Mouse (Mus musculus): Measurements from ENCODE around the gene Tas2r137. TPM values are rescaled to one million over a fixed set of nuclear protein-coding genes. Genes with fewer than 3 reads are reported as not detected.
A peak's percentile ranks its signal among the peaks of the same experiment; 100 is the strongest.

Gene Tas2r137
- polyA plus RNA-seq (2014; fragmentation: Nextera tagmentation; extraction: Ambion mirVana) = 0.25 TPM in 1 of 2 replicates, not detected in the other

- Histone ChIP-seq H3K27ac (ENCODE audit: low read depth, low read length) (no peak within 1 kb of the TSS), H3K9ac (replicated peaks; ENCODE audit: low read depth, low read length) (no peak within 1 kb of the TSS), H3K4me3 (ENCODE audit: low read depth, low read length) (no peak within 1 kb of the TSS), H3K36me3 (ENCODE audit: control insufficient read depth, insufficient read depth, low read length) (no peaks in the 10 kb centered on the region; the same call in 1 of the 2 replicates), H3K4me2 (ENCODE audit: low read depth, low read length) (no peak within 1 kb of the TSS), H3K4me1 (ENCODE audit: control insufficient read depth, insufficient read depth, low read length) (no peaks in the 10 kb centered on the region), H3K27me3 (ENCODE audit: control insufficient read depth, insufficient read depth, low read length) (no peaks in the 10 kb centered on the region), H3K9me3 (ENCODE audit: control insufficient read depth, low read length) (no peaks in the 10 kb centered on the region)
- no peak for ATAC-seq (ENCODE audit: low read depth)
Observed at GRCm38 (mm10) chr6:40490933-40491332, at the start of gene Tas2r137. Gene Tas2r137, plus strand, starts transcription at chr6:40491233.

GRCm38 (mm10) chr6:40441276-40441675 lies 49.8 kb upstream of the Tas2r137 start:
- no peak overlapping the region for H3K9ac ChIP-seq (replicated peaks; ENCODE audit: low read depth, low read length)
- H3K4me3 ChIP-seq (ENCODE audit: low read depth, low read length) = no peak overlapping the region
- H3K4me2 ChIP-seq (ENCODE audit: low read depth, low read length) = no peak overlapping the region
- no peak overlapping the region for H3K27ac ChIP-seq (ENCODE audit: low read depth, low read length)
- WGBS = 63% methylated on average over 3 of the region's 3 CpGs
- no peaks in the 10 kb centered on the region for H3K27me3 ChIP-seq (ENCODE audit: control insufficient read depth, insufficient read depth, low read length)
- ATAC-seq (ENCODE audit: low read depth) = no peak
- H3K36me3 ChIP-seq (ENCODE audit: control insufficient read depth, insufficient read depth, low read length) = no peaks in the 10 kb centered on the region
- no peaks in the 10 kb centered on the region for H3K9me3 ChIP-seq (ENCODE audit: control insufficient read depth, low read length)
- no peaks in the 10 kb centered on the region for H3K4me1 ChIP-seq (ENCODE audit: control insufficient read depth, insufficient read depth, low read length)

- 40% methylated on average over 3 of the region's 3 CpGs for WGBS
- Histone ChIP-seq H3K4me1 (ENCODE audit: control insufficient read depth, insufficient read depth, low read length) (no peaks in the 10 kb centered on the region), H3K4me3 (ENCODE audit: low read depth, low read length) (no peak overlapping the region), H3K9ac (replicated peaks; ENCODE audit: low read depth, low read length) (no peak overlapping the region), H3K36me3 (ENCODE audit: control insufficient read depth, insufficient read depth, low read length) (no peaks in the 10 kb centered on the region), H3K4me2 (ENCODE audit: low read depth, low read length) (no peak overlapping the region), H3K9me3 (ENCODE audit: control insufficient read depth, low read length) (no peaks in the 10 kb centered on the region), H3K27me3 (ENCODE audit: control insufficient read depth, insufficient read depth, low read length) (no peaks in the 10 kb centered on the region), H3K27ac (ENCODE audit: low read depth, low read length) (no peak overlapping the region)
- ATAC-seq (ENCODE audit: low read depth) = no peak
Observed at GRCm38 (mm10) chr6:40441755-40442154, 49.3 kb upstream of the Tas2r137 start.

GRCm38 (mm10) chr6:40443281-40443928 lies 47.6 kb upstream of the Tas2r137 start:
- no peaks in the 10 kb centered on the region for H3K9me3 ChIP-seq (ENCODE audit: control insufficient read depth, low read length)
- H3K27ac ChIP-seq (ENCODE audit: low read depth, low read length) = no peak overlapping the region
- no peaks in the 10 kb centered on the region for H3K27me3 ChIP-seq (ENCODE audit: control insufficient read depth, insufficient read depth, low read length)
- no peak overlapping the region for H3K4me2 ChIP-seq (ENCODE audit: low read depth, low read length)
- no peaks in the 10 kb centered on the region for H3K36me3 ChIP-seq (ENCODE audit: control insufficient read depth, insufficient read depth, low read length)
- 32% methylated on average over 10 of the region's 10 CpGs for WGBS
- H3K9ac ChIP-seq (replicated peaks; ENCODE audit: low read depth, low read length) = no peak overlapping the region
- no peaks in the 10 kb centered on the region for H3K4me1 ChIP-seq (ENCODE audit: control insufficient read depth, insufficient read depth, low read length)
- ATAC-seq (ENCODE audit: low read depth) = peak; percentile 49; the same call in 1 of the 2 replicates
- H3K4me3 ChIP-seq (ENCODE audit: low read depth, low read length) = no peak overlapping the region

- Histone ChIP-seq H3K9me3 (ENCODE audit: control insufficient read depth, low read length) (no peaks in the 10 kb centered on the region), H3K4me1 (ENCODE audit: control insufficient read depth, insufficient read depth, low read length) (no peaks in the 10 kb centered on the region), H3K9ac (replicated peaks; ENCODE audit: low read depth, low read length) (no peak overlapping the region), H3K4me3 (ENCODE audit: low read depth, low read length) (no peak overlapping the region), H3K27ac (ENCODE audit: low read depth, low read length) (no peak overlapping the region), H3K36me3 (ENCODE audit: control insufficient read depth, insufficient read depth, low read length) (no peaks in the 10 kb centered on the region), H3K27me3 (ENCODE audit: control insufficient read depth, insufficient read depth, low read length) (no peaks in the 10 kb centered on the region), H3K4me2 (ENCODE audit: low read depth, low read length) (no peak overlapping the region)
- ATAC-seq (ENCODE audit: low read depth) = no peak
Observed at GRCm38 (mm10) chr6:40448626-40449025, 42.4 kb upstream of the Tas2r137 start.

GRCm38 (mm10) chr6:40454436-40455041 lies 36.5 kb upstream of the Tas2r137 start:
- 27% methylated on average over 7 of the region's 7 CpGs for WGBS
- H3K4me1 ChIP-seq (ENCODE audit: control insufficient read depth, insufficient read depth, low read length) = no peaks in the 10 kb centered on the region
- H3K4me2 ChIP-seq (ENCODE audit: low read depth, low read length) = no peak overlapping the region
- no peak overlapping the region for H3K4me3 ChIP-seq (ENCODE audit: low read depth, low read length)
- H3K36me3 ChIP-seq (ENCODE audit: control insufficient read depth, insufficient read depth, low read length) = no peaks in the 10 kb centered on the region
- no peak for ATAC-seq (ENCODE audit: low read depth)
- no peaks in the 10 kb centered on the region for H3K9me3 ChIP-seq (ENCODE audit: control insufficient read depth, low read length)
- no peak overlapping the region for H3K27ac ChIP-seq (ENCODE audit: low read depth, low read length)
- no peak overlapping the region for H3K9ac ChIP-seq (replicated peaks; ENCODE audit: low read depth, low read length)
- H3K27me3 ChIP-seq (ENCODE audit: control insufficient read depth, insufficient read depth, low read length) = no peaks in the 10 kb centered on the region

GRCm38 (mm10) chr6:40465710-40466109 lies 25.3 kb upstream of the Tas2r137 start:
- no peak for ATAC-seq (ENCODE audit: low read depth)
- no peak overlapping the region for H3K9ac ChIP-seq (replicated peaks; ENCODE audit: low read depth, low read length)

GRCm38 (mm10) chr6:40470916-40471719 lies 19.9 kb upstream of the Tas2r137 start, which contains the start of gene Ssbp1:
Gene Ssbp1, plus strand, starts transcription at chr6:40471352.
- Histone ChIP-seq H3K36me3 (ENCODE audit: control insufficient read depth, insufficient read depth, low read length) (peaks cover 12% of the 10 kb centered on the region; the same call in 1 of the 2 replicates), H3K27me3 (ENCODE audit: control insufficient read depth, insufficient read depth, low read length) (no peaks in the 10 kb centered on the region), H3K4me1 (ENCODE audit: control insufficient read depth, insufficient read depth, low read length) (peaks cover 8% of the 10 kb centered on the region; the same call in 1 of the 2 replicates), H3K4me2 (ENCODE audit: low read depth, low read length) (peak within 1 kb of the TSS; percentile 79), H3K4me3 (ENCODE audit: low read depth, low read length) (peak within 1 kb of the TSS; percentile 78), H3K9ac (replicated peaks; ENCODE audit: low read depth, low read length) (peak within 1 kb of the TSS; percentile 80), H3K27ac (ENCODE audit: low read depth, low read length) (peak within 1 kb of the TSS; percentile 88), H3K9me3 (ENCODE audit: control insufficient read depth, low read length) (no peaks in the 10 kb centered on the region)
- ATAC-seq (ENCODE audit: low read depth) = peak; percentile 97
- 1% methylated on average over 54 of the region's 54 CpGs for WGBS

More at GRCm38 (mm10) chr6:40465710-40466109, 25.3 kb upstream of the Tas2r137 start:
- 59% methylated on average over 6 of the region's 6 CpGs for WGBS
- Histone ChIP-seq H3K9me3 (ENCODE audit: control insufficient read depth, low read length) (no peaks in the 10 kb centered on the region), H3K27ac (ENCODE audit: low read depth, low read length) (no peak overlapping the region), H3K36me3 (ENCODE audit: control insufficient read depth, insufficient read depth, low read length) (no peaks in the 10 kb centered on the region), H3K4me2 (ENCODE audit: low read depth, low read length) (no peak overlapping the region), H3K27me3 (ENCODE audit: control insufficient read depth, insufficient read depth, low read length) (no peaks in the 10 kb centered on the region), H3K4me1 (ENCODE audit: control insufficient read depth, insufficient read depth, low read length) (no peaks in the 10 kb centered on the region), H3K4me3 (ENCODE audit: low read depth, low read length) (no peak overlapping the region)

- Histone ChIP-seq H3K27me3 (ENCODE audit: control insufficient read depth, insufficient read depth, low read length) (no peaks in the 10 kb centered on the region), H3K4me3 (ENCODE audit: low read depth, low read length) (peak overlapping the region; percentile 78), H3K9me3 (ENCODE audit: control insufficient read depth, low read length) (no peaks in the 10 kb centered on the region), H3K4me1 (ENCODE audit: control insufficient read depth, insufficient read depth, low read length) (peaks cover 8% of the 10 kb centered on the region; the same call in 1 of the 2 replicates), H3K36me3 (ENCODE audit: control insufficient read depth, insufficient read depth, low read length) (peaks cover 17% of the 10 kb centered on the region; the same call in 1 of the 2 replicates), H3K27ac (ENCODE audit: low read depth, low read length) (peak overlapping the region; percentile 88), H3K9ac (replicated peaks; ENCODE audit: low read depth, low read length) (peak overlapping the region; percentile 80), H3K4me2 (ENCODE audit: low read depth, low read length) (peak overlapping the region; percentile 79)
- WGBS = under 1% methylated on average over 7 of the region's 7 CpGs
- no peak for ATAC-seq (ENCODE audit: low read depth)
Observed at GRCm38 (mm10) chr6:40471720-40472010, 19.4 kb upstream of the Tas2r137 start.
